Mouse (Mus musculus) layer of hippocampus, postnatal 14 days (tissue): Measurements from ENCODE around the gene Tmem231. TPM values are rescaled to one million over a fixed set of nuclear protein-coding genes. Genes with fewer than 3 reads are reported as not detected.
A peak's percentile ranks its signal among the peaks of the same experiment; 100 is the strongest.

Experiments used
- DNase-seq, 2 experiments: peaks; one replicate each; pipeline ENCODE4 v3.0.0; 2021 to 2022; ENCODE audit warnings: low spot score in 2 of 2, mixed read lengths in 1 of 2
- long read RNA-seq, 2 experiments: library from polyadenylated mRNA; stranded (forward); transcript quantifications; one replicate each; pipeline ENCODE4 v2.0.0; 2021
- total RNA-seq, 2 experiments: library from RNA; stranded (reverse); gene quantifications; 2 replicates each; pipeline ENCODE4 v1.2.3; 2021

The Tmem231 gene
- 1 to 10 TPM; 9.6 to 9.9 TPM for total RNA-seq
- long read RNA-seq, experiment 1, transcript Tmem231-201 (7 exons, 2,984 nt) = major isoform, 10 of 14 reads
- long read RNA-seq, experiment 1, partial matches to known transcripts = 0 of 14 reads
- long read RNA-seq, experiment 1, other reads (novel, unspliced or antisense) = 4 of 14 reads
- long read RNA-seq, experiment 2, transcript Tmem231-201 (7 exons, 2,984 nt) = major isoform, 6 of 11 reads
- long read RNA-seq, experiment 2, partial matches to known transcripts = 3 of 11 reads
- long read RNA-seq, experiment 2, other reads (novel, unspliced or antisense) = 2 of 11 reads

DNA sequence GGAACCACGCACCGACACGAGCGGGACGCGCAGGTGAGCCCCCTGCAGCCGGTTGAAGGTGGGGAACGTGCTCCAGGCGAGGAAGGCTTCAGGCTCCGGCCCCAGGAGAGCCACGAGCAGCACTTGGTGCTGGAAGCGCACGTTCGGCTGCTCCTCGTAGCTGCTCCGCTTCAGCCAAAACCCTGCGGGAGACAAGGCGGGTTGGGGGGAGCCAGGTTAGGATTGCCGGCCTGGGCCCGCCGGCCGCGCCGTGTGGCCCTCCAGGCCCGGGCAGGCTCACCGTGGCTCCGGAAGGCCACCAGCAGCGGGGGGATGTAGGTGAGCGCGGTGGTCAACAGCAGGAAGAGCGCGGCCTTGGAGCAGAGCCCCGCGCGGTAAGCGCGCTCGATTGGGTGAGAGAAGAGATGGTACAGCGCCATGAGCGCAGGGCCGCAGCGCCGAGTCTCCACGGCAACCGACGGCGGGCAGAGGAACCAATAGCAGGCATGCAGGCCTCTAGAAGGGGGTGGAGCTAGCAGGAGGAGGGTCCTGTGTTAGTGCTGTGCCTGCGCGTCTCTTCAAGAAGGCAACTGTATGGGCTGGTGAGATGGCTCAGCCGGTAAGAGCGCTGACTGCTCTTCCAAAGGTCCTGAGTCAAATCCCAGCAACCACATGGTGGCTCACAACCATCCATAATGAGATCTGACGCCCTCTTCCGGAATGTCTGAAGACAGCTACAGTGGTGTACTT is at the start of gene Tmem231:
Gene Tmem231, minus strand, starts transcription at position 534 of the 729 bp plus-strand sequence.
- peak; percentile 89 to 93 for DNase-seq

- DNase-seq = no peak
These were observed 48.4 kb upstream of the Tmem231 start for GRCm38 (mm10) chr8:111982116-111982515.

DNA sequence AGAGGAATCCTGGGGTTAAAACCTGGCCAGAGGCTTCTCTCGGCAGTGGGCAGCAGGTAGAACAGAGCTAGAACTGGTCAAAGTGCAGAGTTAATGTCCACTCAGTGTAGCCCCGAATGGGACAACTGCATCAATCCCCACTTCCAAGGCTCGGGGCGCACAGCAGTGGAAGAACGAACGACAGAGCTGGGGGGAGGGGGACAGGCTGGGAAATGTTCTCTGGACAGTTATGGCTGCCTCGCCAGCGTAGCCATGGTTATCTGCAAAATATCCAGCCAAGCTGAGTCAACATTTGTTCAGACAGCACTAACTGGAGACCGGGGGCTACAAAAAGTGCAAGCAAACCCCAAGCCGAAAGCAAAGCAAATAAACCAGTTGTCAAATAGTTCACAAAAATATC is 44.5 kb upstream of the Tmem231 start:
- peak in 1 of 2 experiments; percentile 64 for DNase-seq

GRCm38 (mm10) chr8:111976326-111976725 is 42.6 kb upstream of the Tmem231 start:
- DNase-seq = no peak

DNA sequence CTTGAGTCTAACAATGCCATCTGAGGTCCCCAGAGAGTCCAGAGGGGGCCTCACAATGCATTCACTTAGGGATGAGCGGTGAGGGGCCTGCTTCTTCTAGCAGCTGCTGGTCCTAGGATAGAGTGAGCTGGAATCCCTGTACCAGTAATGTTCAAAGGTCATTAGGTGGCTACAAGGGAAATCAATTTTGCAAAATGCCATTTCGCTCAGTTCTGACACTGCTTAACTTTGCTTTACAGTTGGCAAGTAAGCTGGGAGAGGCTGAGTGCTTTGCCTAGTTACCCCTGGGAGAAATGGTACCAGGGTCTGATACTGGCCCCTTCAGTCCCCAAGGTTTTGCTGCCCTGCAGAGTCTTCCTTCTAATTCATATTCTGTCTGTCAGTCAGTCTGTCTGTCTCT is 42.0 kb upstream of the Tmem231 start:
- DNase-seq = no peak

DNA sequence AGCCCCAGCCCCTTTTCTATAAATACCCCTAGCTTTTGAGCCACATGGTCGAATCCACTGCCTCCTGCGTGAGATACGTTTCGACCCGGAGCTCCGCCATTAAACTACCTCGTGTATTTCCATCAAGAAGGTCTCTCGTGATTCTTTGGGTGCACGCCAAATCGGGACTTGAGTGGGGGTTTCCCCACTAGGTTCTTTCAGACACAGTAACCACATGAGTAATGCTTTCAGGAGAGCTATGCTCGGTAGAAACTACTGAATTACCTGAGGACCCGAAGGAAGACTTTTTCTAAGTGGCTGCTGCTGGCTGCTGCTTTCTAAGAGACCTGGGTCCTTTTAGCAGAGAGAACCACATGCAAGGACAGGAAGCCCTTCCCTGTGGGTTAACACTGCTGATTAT is 40.5 kb upstream of the Tmem231 start:
- no peak for DNase-seq

DNA sequence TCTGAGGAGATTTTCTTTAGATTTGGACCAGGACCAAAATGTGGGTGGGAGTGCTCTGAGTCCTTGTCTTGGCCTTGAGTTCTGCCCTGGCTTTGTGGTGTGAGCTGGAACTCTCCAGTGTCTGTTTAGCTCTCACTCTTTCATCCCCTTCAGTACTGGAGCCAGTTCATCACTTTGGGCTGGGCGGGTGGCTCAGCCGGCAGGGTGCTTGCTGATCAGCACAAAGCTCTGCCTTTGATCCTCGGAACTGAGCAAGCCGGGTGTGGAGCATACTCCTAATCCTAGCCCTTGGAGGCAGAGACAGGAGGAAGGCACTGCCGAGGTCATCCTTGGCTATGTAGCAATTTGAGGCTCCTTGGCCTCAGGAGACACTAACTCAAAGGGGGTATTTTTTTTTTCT is 35.3 kb upstream of the Tmem231 start:
- no peak for DNase-seq

- no peak for DNase-seq
These were observed 34.9 kb upstream of the Tmem231 start for GRCm38 (mm10) chr8:111968541-111968940.

GRCm38 (mm10) chr8:111967246-111967870 is 33.7 kb upstream of the Tmem231 start:
- DNase-seq = no peak

GRCm38 (mm10) chr8:111964849-111965561 is 31.3 kb upstream of the Tmem231 start:
- no peak for DNase-seq

DNA sequence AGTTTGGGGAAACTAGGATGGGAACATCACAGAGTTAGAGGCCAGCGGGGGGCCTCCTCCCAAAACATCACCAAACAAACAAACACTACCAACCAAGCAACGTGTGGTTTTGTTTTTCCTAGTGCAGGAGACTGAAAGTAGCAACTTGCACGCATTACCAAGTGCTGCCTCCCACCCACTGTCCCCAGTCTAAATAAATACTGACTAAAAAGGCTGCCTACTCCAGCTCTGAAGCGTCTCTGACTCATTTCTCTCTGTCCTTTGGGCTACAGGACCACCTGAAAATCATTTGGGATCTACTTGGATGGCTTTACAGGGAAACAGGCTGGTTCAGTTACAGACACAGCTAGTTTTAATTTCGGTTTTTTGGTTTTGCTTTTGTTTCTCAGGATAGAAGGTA is 30.7 kb upstream of the Tmem231 start:
- DNase-seq = no peak

GRCm38 (mm10) chr8:111963546-111963945 is 29.9 kb upstream of the Tmem231 start:
- DNase-seq = no peak

DNA sequence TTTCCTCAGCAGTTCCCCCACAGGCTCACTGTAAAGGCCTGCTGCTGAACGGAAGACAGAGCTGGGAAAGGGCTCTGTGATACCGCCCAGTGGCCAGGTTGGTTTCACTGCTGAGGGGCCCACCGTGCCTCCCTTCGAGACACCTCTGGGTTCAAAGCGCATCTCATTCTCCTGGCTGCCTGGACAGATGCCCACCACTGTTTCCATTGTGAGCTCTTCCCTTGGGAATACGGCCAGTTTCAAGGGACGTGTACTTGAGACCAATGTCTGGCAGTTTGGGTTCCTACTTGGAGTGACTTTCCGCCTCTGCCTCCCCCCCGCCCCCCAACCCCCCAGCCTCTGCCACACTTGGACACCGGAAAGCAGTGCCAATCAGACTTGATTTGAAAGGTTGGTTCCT is 29.4 kb upstream of the Tmem231 start:
- DNase-seq = no peak

DNA sequence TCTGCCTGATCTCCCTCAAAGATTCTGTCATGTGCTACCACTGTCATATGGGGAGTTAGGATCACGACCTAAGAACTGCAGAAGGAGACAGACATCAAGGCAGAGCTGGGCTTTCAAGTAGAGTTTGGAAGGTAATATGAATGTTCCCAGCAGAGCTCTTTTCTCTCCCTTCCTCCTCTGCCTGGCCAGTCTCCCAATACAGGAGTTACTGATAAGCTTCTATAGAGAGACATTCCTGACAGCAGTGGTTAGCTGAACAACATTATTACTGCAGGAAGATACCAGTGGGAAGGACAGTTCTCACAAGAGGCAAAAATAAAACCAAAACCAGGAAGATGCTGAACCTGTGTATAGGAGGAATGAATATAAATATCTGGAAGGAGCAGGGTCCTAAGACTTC is 28.9 kb upstream of the Tmem231 start:
- no peak for DNase-seq

DNA sequence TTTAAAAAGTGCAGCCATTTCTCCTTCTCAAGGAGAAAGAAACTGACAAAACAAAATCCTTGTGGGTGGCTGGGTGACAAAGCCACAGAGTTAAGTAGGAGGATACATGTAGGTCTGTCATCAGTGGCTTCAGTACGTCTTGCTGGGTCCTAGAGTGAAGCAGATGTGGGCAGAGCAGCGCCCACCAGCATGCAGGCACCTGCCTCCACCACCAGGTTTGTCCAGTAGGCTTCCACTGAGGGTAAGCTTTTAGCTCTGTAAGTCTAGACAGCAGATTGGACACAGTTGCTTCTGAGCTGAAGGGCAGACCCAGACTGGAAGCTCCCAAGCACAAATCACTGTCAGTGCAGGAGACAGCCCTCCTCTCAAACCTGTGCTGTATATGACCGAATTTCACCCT is 27.6 kb upstream of the Tmem231 start:
- no peak for DNase-seq

DNA sequence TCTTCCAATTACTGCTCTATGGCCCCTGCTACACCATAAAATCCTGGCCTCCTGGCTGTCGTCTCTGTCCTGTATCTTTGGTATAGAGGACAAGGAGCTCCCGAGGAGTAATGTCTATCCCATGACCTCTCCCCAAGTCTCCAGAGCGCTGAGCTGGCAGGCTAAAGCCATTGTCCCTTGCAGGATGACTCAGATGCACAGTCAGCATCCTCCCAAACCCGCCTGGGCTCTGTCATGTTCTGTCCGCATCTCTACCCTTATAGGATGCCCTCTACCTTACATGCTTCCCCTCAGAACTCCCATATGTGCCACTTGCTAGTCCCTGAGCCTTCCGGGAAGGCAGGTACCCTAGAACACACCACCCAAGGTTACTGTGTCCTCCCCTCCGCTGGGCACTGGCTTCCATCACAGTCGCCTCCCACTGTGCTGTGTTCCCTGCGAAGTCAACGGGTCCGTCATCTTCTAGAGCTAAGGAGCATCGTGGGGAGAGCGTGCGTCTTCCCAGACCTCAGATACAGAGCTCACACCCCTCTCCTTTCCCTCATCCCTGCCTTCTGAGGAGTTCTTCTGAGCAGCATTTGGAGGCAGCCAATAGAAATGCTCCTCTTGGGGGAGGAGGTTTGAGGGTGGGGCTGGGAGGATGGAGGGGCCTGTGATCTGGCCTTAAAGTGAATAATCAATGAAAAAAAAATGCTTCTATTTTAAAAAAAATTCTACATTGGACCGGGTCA is 27.1 kb upstream of the Tmem231 start:
- no peak for DNase-seq

DNA sequence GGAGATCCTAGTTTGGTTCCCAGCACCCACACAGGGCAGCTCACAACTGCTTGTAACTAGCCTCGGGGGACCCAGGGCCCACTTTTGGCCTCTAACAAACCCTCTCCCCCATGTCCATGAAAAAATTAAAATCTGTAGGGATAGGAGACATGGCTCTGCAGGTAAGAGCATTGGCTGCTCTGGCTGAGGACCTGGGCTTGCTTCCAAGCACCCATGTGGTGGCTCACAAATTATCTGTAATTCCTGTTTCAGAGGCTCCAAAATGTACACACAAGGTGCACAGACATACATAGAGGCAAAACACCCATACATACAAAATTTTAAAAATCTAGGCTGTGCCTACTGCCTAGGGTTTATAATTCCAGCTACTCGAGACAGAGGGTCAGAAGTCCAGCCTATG is 23.6 kb upstream of the Tmem231 start:
- no peak for DNase-seq

DNA sequence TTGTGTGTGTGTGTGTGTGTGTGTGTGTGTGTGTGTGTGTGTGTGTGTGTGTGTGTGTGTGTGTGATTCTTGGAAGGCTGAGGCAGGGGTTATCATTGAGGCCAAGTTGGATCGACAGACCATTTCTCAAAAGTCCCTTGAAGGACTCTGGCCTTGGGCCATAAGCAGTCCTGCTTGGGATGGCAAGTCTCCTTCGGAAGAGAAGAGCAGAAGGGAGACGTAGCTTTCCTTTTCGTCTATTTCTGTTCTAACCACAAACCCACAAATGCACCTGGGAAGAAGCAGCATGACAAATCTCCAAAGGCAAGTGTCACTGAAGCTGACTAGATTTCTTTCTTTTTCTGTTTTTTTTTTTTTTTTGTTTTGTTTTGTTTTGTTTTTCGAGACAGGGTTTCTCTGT is 22.2 kb upstream of the Tmem231 start:
- DNase-seq = no peak

- DNase-seq = no peak
These were observed 21.3 kb upstream of the Tmem231 start for GRCm38 (mm10) chr8:111954844-111955594.

DNA sequence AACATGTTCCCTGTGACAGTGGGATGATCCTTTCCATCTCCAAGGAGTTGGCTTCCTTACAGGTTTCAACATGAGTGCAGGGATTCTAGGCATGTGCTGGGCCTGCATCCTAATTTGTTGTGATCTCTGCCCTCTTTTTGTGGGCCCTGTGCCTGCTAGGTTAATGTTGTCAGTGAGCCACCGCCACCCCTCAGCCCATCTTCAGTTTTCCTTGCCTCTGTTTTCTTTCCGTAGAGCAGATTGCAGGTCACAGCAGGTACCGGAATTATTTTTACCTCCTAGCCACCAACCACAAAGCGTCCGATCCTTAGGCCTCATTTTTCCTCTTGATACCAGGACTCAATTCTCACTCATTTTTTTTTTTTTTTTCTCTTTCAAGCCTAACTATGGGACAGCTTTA is 18.3 kb upstream of the Tmem231 start:
- DNase-seq = no peak
